Mouse (Mus musculus) kidney, postnatal 36 days (tissue): ENCODE results near the gene Gm21292.
"Not testable (repeated sequence)": the region's sequence is repeated elsewhere in the genome, so short reads cannot be mapped to it uniquely, and the experiment has no call there.

ENCODE experiments used
- DNase-seq, 2 experiments: peaks; one replicate each; pipeline ENCODE4 v3.0.0; 2021 to 2022; ENCODE audit warnings: mixed read lengths in 2 of 2

Gm21292 gene

GRCm38 (mm10) chrY:9133824-9134223 lies at the start of gene Gm21292:
Gene Gm21292 (minus strand): TSS chrY:9133924.
- not testable (repeated sequence) for DNase-seq
